Mouse (Mus musculus) mouse embryonic stem cell (cell line): ENCODE results near the gene C130026I21Rik.
"Not testable (repeated sequence)": the region's sequence is repeated elsewhere in the genome, so short reads cannot be mapped to it uniquely, and the experiment has no call there.

Source experiments
- in situ Hi-C, 2 experiments: fragments of 300-500 bp; cut with MboI; formaldehyde crosslinking; loops; 1 replicate in 1 of 2; 3 replicates in 1 of 2; pipeline ENCODE4 v1.14.3; 2019 to 2020; ENCODE audit warnings: low sequenced_read_pairs in 2 of 2, low pct_unique_long_range_greater_than_20kb in 1 of 2, mixed read lengths in 1 of 2; ENCODE audit not compliant: unreplicated experiment in 1 of 2

The C130026I21Rik gene

GRCm38 (mm10) chr1:85086211-85086610, 184.2 kb downstream of the C130026I21Rik start:
- in situ Hi-C loops: not testable (repeated sequence)

- in situ Hi-C loops: not testable (repeated sequence)
These were observed 185.6 kb downstream of the C130026I21Rik start for GRCm38 (mm10) chr1:85084803-85085202.

- in situ Hi-C loops: not testable (repeated sequence)
These were observed 197.3 kb downstream of the C130026I21Rik start for GRCm38 (mm10) chr1:85073099-85073498.

- in situ Hi-C loops: not testable (repeated sequence)
These were observed 198.7 kb downstream of the C130026I21Rik start for GRCm38 (mm10) chr1:85071690-85072089.

GRCm38 (mm10) chr1:85035801-85036200, 234.6 kb downstream of the C130026I21Rik start:
- in situ Hi-C loops: not testable (repeated sequence)

- in situ Hi-C loops: not testable (repeated sequence)
These were observed 236.0 kb downstream of the C130026I21Rik start for GRCm38 (mm10) chr1:85034394-85034793.

- in situ Hi-C loops: not testable (repeated sequence)
These were observed 236.8 kb downstream of the C130026I21Rik start for GRCm38 (mm10) chr1:85033616-85034015.

GRCm38 (mm10) chr1:85030211-85030610, 240.2 kb downstream of the C130026I21Rik start:
- in situ Hi-C loops: not testable (repeated sequence)

GRCm38 (mm10) chr1:85011933-85012332, 258.4 kb downstream of the C130026I21Rik start:
- in situ Hi-C loops: not testable (repeated sequence)

GRCm38 (mm10) chr1:85010947-85011346, 259.4 kb downstream of the C130026I21Rik start:
- in situ Hi-C loops: not testable (repeated sequence)

- in situ Hi-C loops: not testable (repeated sequence)
These were observed 262.6 kb downstream of the C130026I21Rik start for GRCm38 (mm10) chr1:85007737-85008136.

GRCm38 (mm10) chr1:84999241-84999640, 271.1 kb downstream of the C130026I21Rik start:
- in situ Hi-C loops: not testable (repeated sequence)

GRCm38 (mm10) chr1:84996305-84996704, 274.1 kb downstream of the C130026I21Rik start:
- in situ Hi-C loops: not testable (repeated sequence)

- in situ Hi-C loops: not testable (repeated sequence)
These were observed 275.9 kb downstream of the C130026I21Rik start for GRCm38 (mm10) chr1:84994461-84994860.

GRCm38 (mm10) chr1:84993688-84994319, 276.6 kb downstream of the C130026I21Rik start:
- in situ Hi-C loops: not testable (repeated sequence)

GRCm38 (mm10) chr1:84993235-84993634, 277.1 kb downstream of the C130026I21Rik start:
- in situ Hi-C loops: not testable (repeated sequence)

- in situ Hi-C loops: not testable (repeated sequence)
These were observed 277.5 kb downstream of the C130026I21Rik start for GRCm38 (mm10) chr1:84992827-84993226.

- in situ Hi-C loops: not testable (repeated sequence)
These were observed 281.3 kb downstream of the C130026I21Rik start for GRCm38 (mm10) chr1:84989044-84989443.

GRCm38 (mm10) chr1:84987729-84988128, 282.6 kb downstream of the C130026I21Rik start:
- in situ Hi-C loops: not testable (repeated sequence)

- in situ Hi-C loops: not testable (repeated sequence)
These were observed 308.6 kb downstream of the C130026I21Rik start for GRCm38 (mm10) chr1:84961779-84962178.
